Mouse (Mus musculus) right cerebral cortex, postnatal 14 days (tissue): ENCODE measurements around the gene Mamld1.

Source experiments
- DNase-seq: peaks from one replicate; pipeline ENCODE4 v3.0.0; 2022

Mamld1 gene

DNA sequence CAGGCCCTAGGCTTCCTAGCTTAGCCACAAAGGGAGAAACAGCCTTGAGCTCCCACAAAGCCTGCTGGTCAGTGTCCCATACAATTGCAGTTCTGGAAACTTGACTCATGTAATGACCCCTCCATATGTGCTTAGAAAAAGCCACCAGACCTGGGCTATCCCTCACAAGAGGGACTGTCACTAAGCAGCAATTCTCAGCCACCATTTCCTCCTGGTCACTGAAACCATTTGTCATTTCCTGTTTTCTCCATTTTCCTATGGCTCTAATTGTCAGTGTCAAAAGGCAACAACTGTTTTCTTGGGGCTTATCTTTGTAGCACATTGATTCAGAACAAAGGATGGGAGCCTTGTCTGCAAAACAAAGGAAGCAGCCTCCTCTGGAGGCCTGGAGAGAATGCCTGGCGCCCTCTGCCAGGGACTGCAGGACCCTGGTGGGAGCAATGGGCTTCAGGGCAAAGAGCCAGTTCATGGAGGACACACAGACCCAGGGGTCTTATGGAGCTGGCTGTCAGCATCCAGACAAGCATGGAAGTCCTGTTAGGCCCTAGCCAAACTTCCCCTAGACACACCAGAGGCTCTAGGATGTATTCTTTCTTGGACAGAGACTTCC, 99.5 kb downstream of the Mamld1 start:
- no peak for DNase-seq

GRCm38 (mm10) chrX:71150551-71151001, 100.5 kb downstream of the Mamld1 start:
- DNase-seq, result no peak

- no peak for DNase-seq
These were observed 131.5 kb downstream of the Mamld1 start for GRCm38 (mm10) chrX:71181526-71181925.

- no peak for DNase-seq
These were observed 133.6 kb downstream of the Mamld1 start for GRCm38 (mm10) chrX:71183671-71184070.

DNA sequence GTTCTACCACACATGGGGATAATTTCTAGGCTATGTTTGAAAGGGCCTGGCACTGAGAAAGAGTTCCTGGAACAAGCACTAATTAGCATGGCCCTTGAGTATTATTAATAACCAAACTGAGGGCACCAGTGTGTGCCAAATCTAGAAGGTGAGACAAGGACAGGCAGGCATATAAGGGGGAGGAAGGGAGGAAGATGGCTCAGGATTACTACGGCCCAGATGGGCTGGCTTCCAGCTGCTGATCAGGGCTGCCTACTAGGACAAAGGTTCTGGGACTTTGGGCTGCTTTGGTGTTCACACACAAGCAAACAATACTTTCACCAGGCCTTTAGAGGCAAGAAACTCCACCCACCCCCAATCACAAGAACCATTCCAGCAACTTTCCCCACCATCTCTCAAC, 136.3 kb downstream of the Mamld1 start:
- no peak for DNase-seq

DNA sequence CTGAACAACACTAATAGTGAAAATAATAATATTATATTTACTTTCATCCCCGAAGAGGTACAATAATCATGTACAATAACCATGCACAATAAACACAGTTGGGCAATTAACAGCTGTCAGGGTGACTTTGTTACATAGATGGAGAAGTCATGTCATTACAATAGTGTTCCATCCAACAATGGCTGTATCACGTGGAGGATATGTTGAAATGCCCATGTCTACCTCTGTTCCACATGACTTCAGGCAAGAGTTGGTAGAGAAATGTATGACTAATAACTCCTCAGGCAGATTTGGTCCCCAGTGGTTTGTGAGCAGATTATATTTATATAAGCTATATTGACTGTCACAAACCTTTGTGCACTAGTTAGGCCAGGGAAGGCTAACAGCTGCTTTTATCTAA, 154.7 kb downstream of the Mamld1 start:
- no peak for DNase-seq
